Mouse (Mus musculus): Measurements from ENCODE around the gene Etv6.

The Etv6 gene

GRCm38 (mm10) chr6:134175059-134175458, 139.6 kb downstream of the Etv6 start:
- DNase-seq, result no peak

- DNase-seq, result no peak
These were observed 141.7 kb downstream of the Etv6 start for GRCm38 (mm10) chr6:134177196-134177595.

GRCm38 (mm10) chr6:134182301-134182948, 146.9 kb downstream of the Etv6 start:
- no peak for DNase-seq

- DNase-seq, result no peak
These were observed 148.3 kb downstream of the Etv6 start for GRCm38 (mm10) chr6:134183592-134184342.

- no peak for DNase-seq
These were observed 150.9 kb downstream of the Etv6 start for GRCm38 (mm10) chr6:134186286-134186903.

- no peak for DNase-seq
These were observed 153.2 kb downstream of the Etv6 start for GRCm38 (mm10) chr6:134188719-134189118.

- DNase-seq, result no peak
These were observed 153.7 kb downstream of the Etv6 start for GRCm38 (mm10) chr6:134189174-134189573.

GRCm38 (mm10) chr6:134189575-134190132, 154.2 kb downstream of the Etv6 start:
- DNase-seq, result no peak

GRCm38 (mm10) chr6:134190597-134191278, 155.2 kb downstream of the Etv6 start:
- no peak for DNase-seq

- no peak for DNase-seq
These were observed 157.2 kb downstream of the Etv6 start for GRCm38 (mm10) chr6:134192710-134193109.

- no peak for DNase-seq
These were observed 164.4 kb downstream of the Etv6 start for GRCm38 (mm10) chr6:134199895-134200294.

GRCm38 (mm10) chr6:134200577-134200976, 165.1 kb downstream of the Etv6 start:
- no peak for DNase-seq

GRCm38 (mm10) chr6:134202176-134202575, 166.7 kb downstream of the Etv6 start:
- no peak for DNase-seq

- no peak for DNase-seq
These were observed 169.7 kb downstream of the Etv6 start for GRCm38 (mm10) chr6:134205163-134205562.

- DNase-seq, result no peak
These were observed 170.2 kb downstream of the Etv6 start for GRCm38 (mm10) chr6:134205726-134206125.

GRCm38 (mm10) chr6:134206251-134206650, 170.8 kb downstream of the Etv6 start:
- DNase-seq, result no peak

- no peak for DNase-seq
These were observed 172.1 kb downstream of the Etv6 start for GRCm38 (mm10) chr6:134207391-134208179.

- DNase-seq, result no peak
These were observed 172.9 kb downstream of the Etv6 start for GRCm38 (mm10) chr6:134208180-134208952.

GRCm38 (mm10) chr6:134210675-134211457, 175.4 kb downstream of the Etv6 start:
- DNase-seq, result no peak

GRCm38 (mm10) chr6:134211458-134211776, 175.9 kb downstream of the Etv6 start:
- no peak for DNase-seq

- DNase-seq, result no peak
These were observed 182.2 kb downstream of the Etv6 start for GRCm38 (mm10) chr6:134217747-134218146.
